Mouse (Mus musculus): ENCODE data around the gene Itga4.

- TF ChIP-seq POLR2A (IDR thresholded peaks at IDR 0.05; ENCODE audit: extremely low read depth, insufficient read depth, low read length) (no peak), CTCF (IDR thresholded peaks at IDR 0.05; ENCODE audit: extremely low read depth, insufficient read depth, low read length) (no peak)
Measured at GRCm38 (mm10) chr2:79309454-79310118, 54.4 kb downstream of the Itga4 start.
